Mouse (Mus musculus): ENCODE results near the gene Ctu2. TPM values are rescaled to one million over a fixed set of nuclear protein-coding genes. Genes with fewer than 3 reads are reported as not detected.
A peak's percentile ranks its signal among the peaks of the same experiment; 100 is the strongest.

Gene Ctu2
- polyA plus RNA-seq, 1 experiment from 2014 or later, result 33.0 TPM

- Histone ChIP-seq H3K36me3 (ENCODE audit: control insufficient read depth, insufficient read depth, low read length) (peaks cover 90% of the 10 kb centered on the region), H3K27me3 (ENCODE audit: control insufficient read depth, insufficient read depth, low read length) (no peaks in the 10 kb centered on the region), H3K9me3 (ENCODE audit: control insufficient read depth, low read length) (no peaks in the 10 kb centered on the region), H3K4me1 (ENCODE audit: control insufficient read depth in 2 of 2, insufficient read depth in 2 of 2, low read length in 2 of 2) (no peaks in the 10 kb centered on the region), H3K27ac (replicated peaks in 1 of 2; ENCODE audit: control insufficient read depth in 1 of 2, insufficient read depth in 1 of 2, low read depth in 2 of 2, low read length in 2 of 2) (peak overlapping the region in 1 of 2 experiments; percentile 17; a peak in 1 of 4 replicates), H3K9ac (ENCODE audit: low read length) (no peak overlapping the region), H3K4me3 (ENCODE audit: control insufficient read depth in 1 of 2, insufficient read depth in 1 of 2, low read depth in 1 of 2, low read length in 2 of 2) (no peak overlapping the region), H3K4me2 (ENCODE audit: low read length) (no peak overlapping the region)
- ATAC-seq (ENCODE audit: insufficient number of reproducible peaks, insufficient read depth, low FRiP score, low read depth), result no peak
- WGBS, result 70% methylated on average over 17 of the region's 17 CpGs
Measured at GRCm38 (mm10) chr8:122497912-122498311, 22.0 kb downstream of the Ctu2 start.

GRCm38 (mm10) chr8:122500856-122501255, 24.9 kb downstream of the Ctu2 start:
- Histone ChIP-seq H3K9ac (ENCODE audit: low read length) (no peak overlapping the region), H3K27ac (replicated peaks in 1 of 2; ENCODE audit: control insufficient read depth in 1 of 2, insufficient read depth in 1 of 2, low read depth in 2 of 2, low read length in 2 of 2) (no peak overlapping the region), H3K4me2 (ENCODE audit: low read length) (no peak overlapping the region), H3K36me3 (ENCODE audit: control insufficient read depth, insufficient read depth, low read length) (peaks cover 64% of the 10 kb centered on the region), H3K9me3 (ENCODE audit: control insufficient read depth, low read length) (no peaks in the 10 kb centered on the region), H3K27me3 (ENCODE audit: control insufficient read depth, insufficient read depth, low read length) (no peaks in the 10 kb centered on the region), H3K4me3 (ENCODE audit: control insufficient read depth in 1 of 2, insufficient read depth in 1 of 2, low read depth in 1 of 2, low read length in 2 of 2) (no peak overlapping the region), H3K4me1 (ENCODE audit: control insufficient read depth in 2 of 2, insufficient read depth in 2 of 2, low read length in 2 of 2) (no peaks in the 10 kb centered on the region)
- WGBS, result 32% methylated on average over 10 of the region's 10 CpGs
- ATAC-seq (ENCODE audit: insufficient number of reproducible peaks, insufficient read depth, low FRiP score, low read depth), result no peak

- H3K9ac ChIP-seq (ENCODE audit: low read length), result peak overlapping the region; percentile 30; the same call in 1 of the 2 replicates
- 52% methylated on average over 16 of the region's 16 CpGs for WGBS
- peaks cover 16% of the 10 kb centered on the region in 2 experiments for H3K4me1 ChIP-seq (ENCODE audit: control insufficient read depth in 2 of 2, insufficient read depth in 2 of 2, low read length in 2 of 2)
- peaks cover 10% of the 10 kb centered on the region for H3K36me3 ChIP-seq (ENCODE audit: control insufficient read depth, insufficient read depth, low read length)
- H3K9me3 ChIP-seq (ENCODE audit: control insufficient read depth, low read length), result no peaks in the 10 kb centered on the region
- no peak overlapping the region for H3K4me2 ChIP-seq (ENCODE audit: low read length)
- ATAC-seq (ENCODE audit: insufficient number of reproducible peaks, insufficient read depth, low FRiP score, low read depth), result no peak
- H3K27me3 ChIP-seq (ENCODE audit: control insufficient read depth, insufficient read depth, low read length), result no peaks in the 10 kb centered on the region
- no peak overlapping the region for H3K4me3 ChIP-seq (ENCODE audit: control insufficient read depth in 1 of 2, insufficient read depth in 1 of 2, low read depth in 1 of 2, low read length in 2 of 2)
- peak overlapping the region; percentile 58 to 67 for H3K27ac ChIP-seq (replicated peaks in 1 of 2; ENCODE audit: control insufficient read depth in 1 of 2, insufficient read depth in 1 of 2, low read depth in 2 of 2, low read length in 2 of 2)
Measured at GRCm38 (mm10) chr8:122511552-122511951, 35.6 kb downstream of the Ctu2 start.

- H3K4me2 ChIP-seq (ENCODE audit: low read length), result no peak overlapping the region
- peaks cover 20 to 24% of the 10 kb centered on the region in 2 experiments for H3K4me1 ChIP-seq (ENCODE audit: control insufficient read depth in 2 of 2, insufficient read depth in 2 of 2, low read length in 2 of 2)
- no peak overlapping the region for H3K9ac ChIP-seq (ENCODE audit: low read length)
- 0 out of 4 replicates have a peak overlapping the region, but pooled peaks of 1 of the 2 experiments have one; percentile 67 for H3K27ac ChIP-seq (replicated peaks in 1 of 2; ENCODE audit: control insufficient read depth in 1 of 2, insufficient read depth in 1 of 2, low read depth in 2 of 2, low read length in 2 of 2)
- H3K9me3 ChIP-seq (ENCODE audit: control insufficient read depth, low read length), result no peaks in the 10 kb centered on the region
- 60% methylated on average over 7 of the region's 7 CpGs for WGBS
- H3K36me3 ChIP-seq (ENCODE audit: control insufficient read depth, insufficient read depth, low read length), result 0 out of 2 replicates have a peak, but pooled peaks cover 7% of the 10 kb centered on the region
- no peak for ATAC-seq (ENCODE audit: insufficient number of reproducible peaks, insufficient read depth, low FRiP score, low read depth)
- no peak overlapping the region for H3K4me3 ChIP-seq (ENCODE audit: control insufficient read depth in 1 of 2, insufficient read depth in 1 of 2, low read depth in 1 of 2, low read length in 2 of 2)
- no peaks in the 10 kb centered on the region for H3K27me3 ChIP-seq (ENCODE audit: control insufficient read depth, insufficient read depth, low read length)
Measured at GRCm38 (mm10) chr8:122512392-122512791, 36.4 kb downstream of the Ctu2 start.

GRCm38 (mm10) chr8:122515699-122516098, 39.8 kb downstream of the Ctu2 start:
- Histone ChIP-seq H3K4me2 (ENCODE audit: low read length) (no peak overlapping the region), H3K4me3 (ENCODE audit: control insufficient read depth in 1 of 2, insufficient read depth in 1 of 2, low read depth in 1 of 2, low read length in 2 of 2) (no peak overlapping the region), H3K9me3 (ENCODE audit: control insufficient read depth, low read length) (no peaks in the 10 kb centered on the region), H3K4me1 (ENCODE audit: control insufficient read depth in 2 of 2, insufficient read depth in 2 of 2, low read length in 2 of 2) (peaks cover 38 to 54% of the 10 kb centered on the region in 2 experiments), H3K27me3 (ENCODE audit: control insufficient read depth, insufficient read depth, low read length) (no peaks in the 10 kb centered on the region), H3K36me3 (ENCODE audit: control insufficient read depth, insufficient read depth, low read length) (0 out of 2 replicates have a peak, but pooled peaks cover 7% of the 10 kb centered on the region), H3K27ac (replicated peaks in 1 of 2; ENCODE audit: control insufficient read depth in 1 of 2, insufficient read depth in 1 of 2, low read depth in 2 of 2, low read length in 2 of 2) (no peak overlapping the region), H3K9ac (ENCODE audit: low read length) (no peak overlapping the region)
- 80% methylated on average over 14 of the region's 14 CpGs for WGBS
- ATAC-seq (ENCODE audit: insufficient number of reproducible peaks, insufficient read depth, low FRiP score, low read depth), result no peak

- no peaks in the 10 kb centered on the region for H3K27me3 ChIP-seq (ENCODE audit: control insufficient read depth, insufficient read depth, low read length)
- peak overlapping the region; percentile 75 to 90 for H3K27ac ChIP-seq (replicated peaks in 1 of 2; ENCODE audit: control insufficient read depth in 1 of 2, insufficient read depth in 1 of 2, low read depth in 2 of 2, low read length in 2 of 2)
- 23% methylated on average over 6 of the region's 6 CpGs for WGBS
- no peaks in the 10 kb centered on the region for H3K9me3 ChIP-seq (ENCODE audit: control insufficient read depth, low read length)
- peaks cover 29 to 50% of the 10 kb centered on the region in 2 experiments for H3K4me1 ChIP-seq (ENCODE audit: control insufficient read depth in 2 of 2, insufficient read depth in 2 of 2, low read length in 2 of 2)
- H3K9ac ChIP-seq (ENCODE audit: low read length), result peak overlapping the region; percentile 56
- no peak overlapping the region for H3K4me3 ChIP-seq (ENCODE audit: control insufficient read depth in 1 of 2, insufficient read depth in 1 of 2, low read depth in 1 of 2, low read length in 2 of 2)
- 0 out of 2 replicates have a peak, but pooled peaks cover 7% of the 10 kb centered on the region for H3K36me3 ChIP-seq (ENCODE audit: control insufficient read depth, insufficient read depth, low read length)
- H3K4me2 ChIP-seq (ENCODE audit: low read length), result peak overlapping the region; percentile 32
- ATAC-seq (ENCODE audit: insufficient number of reproducible peaks, insufficient read depth, low FRiP score, low read depth), result peak; percentile 81
Measured at GRCm38 (mm10) chr8:122517541-122518190, 41.7 kb downstream of the Ctu2 start.

GRCm38 (mm10) chr8:122520611-122521010, 44.7 kb downstream of the Ctu2 start:
- Histone ChIP-seq H3K9me3 (ENCODE audit: control insufficient read depth, low read length) (no peaks in the 10 kb centered on the region), H3K4me2 (ENCODE audit: low read length) (no peak overlapping the region), H3K9ac (ENCODE audit: low read length) (no peak overlapping the region; the same call in 1 of the 2 replicates), H3K27ac (replicated peaks in 1 of 2; ENCODE audit: control insufficient read depth in 1 of 2, insufficient read depth in 1 of 2, low read depth in 2 of 2, low read length in 2 of 2) (peak overlapping the region; percentile 0 to 90; a peak in 3 of 4 replicates), H3K4me3 (ENCODE audit: control insufficient read depth in 1 of 2, insufficient read depth in 1 of 2, low read depth in 1 of 2, low read length in 2 of 2) (no peak overlapping the region), H3K27me3 (ENCODE audit: control insufficient read depth, insufficient read depth, low read length) (no peaks in the 10 kb centered on the region), H3K36me3 (ENCODE audit: control insufficient read depth, insufficient read depth, low read length) (no peaks in the 10 kb centered on the region), H3K4me1 (ENCODE audit: control insufficient read depth in 2 of 2, insufficient read depth in 2 of 2, low read length in 2 of 2) (peaks cover 58 to 80% of the 10 kb centered on the region in 2 experiments)
- 58% methylated on average over 11 of the region's 11 CpGs for WGBS
- ATAC-seq (ENCODE audit: insufficient number of reproducible peaks, insufficient read depth, low FRiP score, low read depth), result no peak
